Mouse (Mus musculus): ENCODE results near the gene Vmn1r188. TPM values are rescaled to one million over a fixed set of nuclear protein-coding genes. Genes with fewer than 3 reads are reported as not detected.
"Not testable (repeated sequence)": the region's sequence is repeated elsewhere in the genome, so short reads cannot be mapped to it uniquely, and the experiment has no call there.

The Vmn1r188 gene
- not detected in 2 replicates for polyA plus RNA-seq (2015; fragmentation: Nextera tagmentation; extraction: Ambion mirVana)

- H3K27me3 ChIP-seq (ENCODE audit: control insufficient read depth, insufficient read depth, low read length); ATAC-seq (ENCODE audit: insufficient read depth, low FRiP score); H3K36me3 ChIP-seq (ENCODE audit: control insufficient read depth, insufficient read depth, low read length); H3K4me3 ChIP-seq (replicated peaks; ENCODE audit: low read length); H3K4me1 ChIP-seq (ENCODE audit: control insufficient read depth, insufficient read depth, low read length); H3K9ac ChIP-seq (ENCODE audit: low read length); H3K27ac ChIP-seq (ENCODE audit: low read length); H3K9me3 ChIP-seq (replicated peaks; ENCODE audit: control insufficient read depth, low read length); H3K4me2 ChIP-seq (ENCODE audit: low read depth, low read length): not testable (repeated sequence)
- WGBS, result 81% methylated on average over 1 of the region's 1 CpGs
Measured at GRCm38 (mm10) chr13:22084140-22084539, at the start of gene Vmn1r188. Vmn1r188 (plus strand) TSS chr13:22084440.

DNA sequence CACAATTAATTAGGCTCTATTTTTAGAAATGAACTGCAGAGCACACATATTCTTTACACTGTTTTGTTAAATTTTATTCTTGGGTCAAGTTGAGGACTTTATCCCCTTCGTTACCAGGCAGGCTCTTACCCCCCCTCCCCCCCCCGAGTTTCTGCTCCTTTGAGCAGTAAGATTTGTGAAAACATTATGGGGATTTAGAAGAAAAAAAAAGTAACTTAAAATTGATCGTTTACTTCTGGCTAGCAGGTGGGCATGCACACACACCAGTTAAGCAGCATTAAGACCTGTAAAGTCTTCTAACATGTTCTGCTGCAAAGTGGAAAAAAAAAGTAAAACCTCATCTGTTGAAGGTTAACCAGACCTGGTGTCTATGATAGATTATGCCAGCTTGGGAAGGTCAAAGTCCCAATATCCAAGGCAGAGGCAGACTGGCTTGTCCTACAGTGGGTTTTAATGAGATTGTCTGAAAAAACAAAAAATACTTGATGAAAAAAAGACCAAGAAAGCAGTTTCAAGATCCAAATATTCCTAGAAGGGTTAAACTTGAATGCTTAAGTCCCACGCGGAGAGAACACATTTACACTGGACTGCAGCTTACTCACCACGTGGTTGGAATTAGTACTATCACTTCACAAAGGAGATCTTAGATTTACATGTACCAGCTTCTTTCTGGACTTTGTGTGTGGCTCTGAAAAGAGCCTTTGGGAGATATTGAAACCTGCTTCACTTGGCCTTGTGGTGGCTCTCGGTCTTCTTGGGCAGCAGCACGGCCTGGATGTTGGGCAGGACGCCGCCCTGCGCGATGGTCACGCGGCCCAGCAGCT is 49.6 kb upstream of the Vmn1r188 start:
- H3K4me3 ChIP-seq (replicated peaks; ENCODE audit: low read length), result peak overlapping the region; percentile 48
- H3K27ac ChIP-seq (ENCODE audit: low read length), result peak overlapping the region; percentile 85
- no peaks in the 10 kb centered on the region for H3K36me3 ChIP-seq (ENCODE audit: control insufficient read depth, insufficient read depth, low read length)
- H3K9me3 ChIP-seq (replicated peaks; ENCODE audit: control insufficient read depth, low read length), result no peaks in the 10 kb centered on the region
- peak overlapping the region; percentile 67 for H3K9ac ChIP-seq (ENCODE audit: low read length)
- H3K4me1 ChIP-seq (ENCODE audit: control insufficient read depth, insufficient read depth, low read length), result peaks cover 18% of the 10 kb centered on the region; the same call in 1 of the 2 replicates
- WGBS, result 1% methylated on average over 9 of the region's 14 CpGs
- no peaks in the 10 kb centered on the region for H3K27me3 ChIP-seq (ENCODE audit: control insufficient read depth, insufficient read depth, low read length)
- H3K4me2 ChIP-seq (ENCODE audit: low read depth, low read length), result peak overlapping the region; percentile 71
- ATAC-seq (ENCODE audit: insufficient read depth, low FRiP score), result no peak

DNA sequence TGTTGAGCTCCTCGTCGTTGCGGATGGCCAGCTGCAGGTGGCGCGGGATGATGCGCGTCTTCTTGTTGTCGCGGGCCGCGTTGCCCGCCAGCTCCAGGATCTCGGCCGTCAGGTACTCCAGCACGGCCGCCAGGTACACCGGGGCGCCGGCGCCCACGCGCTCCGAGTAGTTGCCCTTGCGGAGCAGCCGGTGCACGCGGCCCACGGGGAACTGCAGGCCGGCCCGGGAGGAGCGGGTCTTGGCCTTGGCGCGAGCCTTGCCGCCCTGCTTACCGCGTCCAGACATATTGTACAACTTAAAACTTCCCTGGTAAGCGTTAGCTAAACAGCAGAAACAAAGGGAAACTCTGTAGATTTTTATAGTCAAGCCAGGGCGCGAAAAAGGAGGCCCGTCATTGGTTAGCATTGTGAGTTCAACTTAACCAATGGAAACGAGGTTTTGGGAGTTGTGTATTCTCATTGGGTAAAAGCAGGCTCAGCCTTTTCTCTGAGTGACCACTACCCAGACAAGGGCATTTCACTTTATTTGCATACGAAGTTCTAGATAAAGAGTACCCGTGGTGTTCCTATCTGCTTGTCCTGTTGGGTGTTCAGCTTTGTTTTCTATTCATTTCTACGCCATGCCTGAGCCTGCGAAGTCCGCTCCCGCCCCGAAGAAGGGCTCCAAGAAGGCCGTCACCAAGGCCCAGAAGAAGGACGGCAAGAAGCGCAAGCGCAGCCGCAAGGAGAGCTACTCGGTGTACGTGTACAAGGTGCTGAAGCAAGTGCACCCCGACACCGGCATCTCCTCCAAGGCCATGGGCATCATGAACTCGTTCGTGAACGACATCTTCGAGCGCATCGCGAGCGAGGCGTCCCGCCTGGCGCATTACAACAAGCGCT is 48.7 kb upstream of the Vmn1r188 start, which contains the start of the genes Hist1h2ah and Hist1h2bk:
TSS of gene Hist1h2ah (minus strand) at position 302 of the 882 bp plus-strand sequence.
TSS of gene Hist1h2bk (plus strand) at position 604 of the 882 bp plus-strand sequence.
- H3K9me3 ChIP-seq (replicated peaks; ENCODE audit: control insufficient read depth, low read length); H3K36me3 ChIP-seq (ENCODE audit: control insufficient read depth, insufficient read depth, low read length); H3K27me3 ChIP-seq (ENCODE audit: control insufficient read depth, insufficient read depth, low read length): not testable (repeated sequence)
- H3K27ac ChIP-seq (ENCODE audit: low read length), result peak within 1 kb of the TSS; percentile 85
- H3K4me3 ChIP-seq (replicated peaks; ENCODE audit: low read length), result peak within 1 kb of the TSS; percentile 48
- peak within 1 kb of the TSS; percentile 71 for H3K4me2 ChIP-seq (ENCODE audit: low read depth, low read length)
- 0% methylated on average over 21 of the region's 69 CpGs for WGBS
- H3K9ac ChIP-seq (ENCODE audit: low read length), result peak within 1 kb of the TSS; percentile 67
- ATAC-seq (ENCODE audit: insufficient read depth, low FRiP score), result peak; percentile 97
- H3K4me1 ChIP-seq (ENCODE audit: control insufficient read depth, insufficient read depth, low read length), result peaks cover 20% of the 10 kb centered on the region

- Histone ChIP-seq H3K27ac (ENCODE audit: low read length) (peak overlapping the region; percentile 74), H3K9ac (ENCODE audit: low read length) (peak overlapping the region; percentile 55), H3K4me2 (ENCODE audit: low read depth, low read length) (peak overlapping the region; percentile 70), H3K4me3 (replicated peaks; ENCODE audit: low read length) (peak overlapping the region; percentile 38), H3K27me3 (ENCODE audit: control insufficient read depth, insufficient read depth, low read length) (no peaks in the 10 kb centered on the region), H3K9me3 (replicated peaks; ENCODE audit: control insufficient read depth, low read length) (no peaks in the 10 kb centered on the region), H3K36me3 (ENCODE audit: control insufficient read depth, insufficient read depth, low read length) (no peaks in the 10 kb centered on the region), H3K4me1 (ENCODE audit: control insufficient read depth, insufficient read depth, low read length) (peaks cover 23% of the 10 kb centered on the region)
- ATAC-seq (ENCODE audit: insufficient read depth, low FRiP score), result no peak
- WGBS, result 3% methylated on average over 17 of the region's 23 CpGs
Measured at GRCm38 (mm10) chr13:22036149-22036956, 47.9 kb upstream of the Vmn1r188 start.

DNA sequence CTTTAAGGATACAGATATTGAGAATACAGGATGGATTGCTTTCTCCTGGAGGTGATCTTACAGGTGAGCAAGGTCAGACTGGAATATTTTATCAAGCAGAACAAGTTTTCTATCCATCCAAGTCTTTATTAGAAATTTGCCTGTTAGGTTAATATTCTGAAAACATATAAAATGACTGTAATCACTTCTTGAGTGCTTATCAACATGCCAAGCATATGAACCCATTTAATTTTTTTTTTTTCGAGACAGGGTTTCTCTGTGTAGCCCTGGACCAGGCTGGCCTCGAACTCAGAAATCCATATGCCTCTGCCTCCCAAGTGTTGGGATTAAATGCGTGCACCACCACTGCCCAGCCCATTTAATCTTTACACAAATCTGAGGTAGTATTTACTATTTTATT is 47.3 kb upstream of the Vmn1r188 start:
- Histone ChIP-seq H3K27ac (ENCODE audit: low read length) (peak overlapping the region; percentile 74), H3K4me3 (replicated peaks; ENCODE audit: low read length) (peak overlapping the region; percentile 38), H3K9ac (ENCODE audit: low read length) (no peak overlapping the region; the same call in 1 of the 2 replicates), H3K9me3 (replicated peaks; ENCODE audit: control insufficient read depth, low read length) (no peaks in the 10 kb centered on the region), H3K4me1 (ENCODE audit: control insufficient read depth, insufficient read depth, low read length) (peaks cover 25% of the 10 kb centered on the region), H3K27me3 (ENCODE audit: control insufficient read depth, insufficient read depth, low read length) (no peaks in the 10 kb centered on the region), H3K36me3 (ENCODE audit: control insufficient read depth, insufficient read depth, low read length) (no peaks in the 10 kb centered on the region), H3K4me2 (ENCODE audit: low read depth, low read length) (peak overlapping the region; percentile 70)
- no peak for ATAC-seq (ENCODE audit: insufficient read depth, low FRiP score)
- 49% methylated on average over 3 of the region's 3 CpGs for WGBS

GRCm38 (mm10) chr13:22037415-22037814 is 46.8 kb upstream of the Vmn1r188 start:
- Histone ChIP-seq H3K9me3 (replicated peaks; ENCODE audit: control insufficient read depth, low read length) (no peaks in the 10 kb centered on the region), H3K4me3 (replicated peaks; ENCODE audit: low read length) (no peak overlapping the region), H3K4me1 (ENCODE audit: control insufficient read depth, insufficient read depth, low read length) (peaks cover 28% of the 10 kb centered on the region), H3K27ac (ENCODE audit: low read length) (no peak overlapping the region), H3K27me3 (ENCODE audit: control insufficient read depth, insufficient read depth, low read length) (no peaks in the 10 kb centered on the region), H3K9ac (ENCODE audit: low read length) (no peak overlapping the region), H3K4me2 (ENCODE audit: low read depth, low read length) (no peak overlapping the region), H3K36me3 (ENCODE audit: control insufficient read depth, insufficient read depth, low read length) (no peaks in the 10 kb centered on the region)
- ATAC-seq (ENCODE audit: insufficient read depth, low FRiP score), result no peak
- WGBS, result 49% methylated on average over 2 of the region's 2 CpGs

DNA sequence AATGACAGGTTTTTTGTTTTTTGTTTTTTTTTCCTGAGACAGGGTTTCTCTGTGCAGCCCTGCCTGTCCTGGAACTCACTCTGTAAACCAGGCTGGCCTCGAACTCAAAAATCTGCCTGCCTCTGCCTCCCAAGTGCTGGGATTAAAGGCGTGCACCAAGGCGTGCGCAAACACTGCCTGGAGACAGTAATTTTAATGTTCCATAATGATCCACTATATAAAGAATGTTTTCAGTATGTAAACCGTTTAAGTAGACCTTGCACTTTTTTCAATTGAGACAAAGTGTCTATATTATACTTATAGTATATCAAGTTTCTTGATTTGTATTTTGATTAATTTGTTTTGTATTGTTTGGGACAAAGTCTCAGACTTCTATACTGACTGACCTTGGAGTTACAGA is 44.9 kb upstream of the Vmn1r188 start:
- ATAC-seq (ENCODE audit: insufficient read depth, low FRiP score), result no peak
- peaks cover 28% of the 10 kb centered on the region for H3K4me1 ChIP-seq (ENCODE audit: control insufficient read depth, insufficient read depth, low read length)
- no peaks in the 10 kb centered on the region for H3K36me3 ChIP-seq (ENCODE audit: control insufficient read depth, insufficient read depth, low read length)
- H3K27ac ChIP-seq (ENCODE audit: low read length), result no peak overlapping the region
- 63% methylated on average over 5 of the region's 5 CpGs for WGBS
- H3K4me2 ChIP-seq (ENCODE audit: low read depth, low read length), result peak overlapping the region; percentile 65; the same call in 1 of the 2 replicates
- H3K9ac ChIP-seq (ENCODE audit: low read length), result no peak overlapping the region
- H3K9me3 ChIP-seq (replicated peaks; ENCODE audit: control insufficient read depth, low read length), result no peaks in the 10 kb centered on the region
- no peak overlapping the region for H3K4me3 ChIP-seq (replicated peaks; ENCODE audit: low read length)
- H3K27me3 ChIP-seq (ENCODE audit: control insufficient read depth, insufficient read depth, low read length), result no peaks in the 10 kb centered on the region

DNA sequence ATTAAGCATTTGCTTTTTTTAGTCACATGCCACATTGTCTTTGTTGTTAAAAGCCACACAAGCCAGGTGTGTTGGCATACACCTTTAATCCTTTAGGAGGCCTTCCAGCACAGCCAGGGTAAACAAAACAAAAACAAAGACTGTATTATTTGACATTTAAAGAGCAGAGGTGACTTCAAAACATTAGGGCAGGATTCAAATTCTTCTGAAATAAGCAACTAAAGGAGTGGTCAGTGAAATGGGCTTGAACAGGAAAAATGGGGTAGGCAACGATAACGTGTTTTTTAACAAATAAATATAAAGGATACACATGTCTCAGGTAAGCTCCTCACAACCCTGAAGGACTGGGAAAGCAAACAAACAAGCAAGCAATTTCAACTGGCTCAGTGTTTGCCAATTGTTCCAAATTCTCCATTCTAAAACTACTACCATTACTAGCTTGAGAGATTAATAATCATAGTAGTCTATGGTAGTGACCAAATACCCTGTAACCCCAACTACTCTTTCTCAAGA is 44.2 kb upstream of the Vmn1r188 start:
- peak overlapping the region; percentile 84 for H3K27ac ChIP-seq (ENCODE audit: low read length)
- WGBS, result 7% methylated on average over 2 of the region's 2 CpGs

More for the DNA sequence above, 44.2 kb upstream of the Vmn1r188 start:
- no peaks in the 10 kb centered on the region for H3K27me3 ChIP-seq (ENCODE audit: control insufficient read depth, insufficient read depth, low read length)
- peak overlapping the region; percentile 24; the same call in 1 of the 2 replicates for H3K9ac ChIP-seq (ENCODE audit: low read length)
- peak overlapping the region; percentile 65 for H3K4me2 ChIP-seq (ENCODE audit: low read depth, low read length)
- peaks cover 26% of the 10 kb centered on the region for H3K4me1 ChIP-seq (ENCODE audit: control insufficient read depth, insufficient read depth, low read length)
- H3K4me3 ChIP-seq (replicated peaks; ENCODE audit: low read length), result peak overlapping the region; percentile 43
- no peaks in the 10 kb centered on the region for H3K9me3 ChIP-seq (replicated peaks; ENCODE audit: control insufficient read depth, low read length)
- no peaks in the 10 kb centered on the region for H3K36me3 ChIP-seq (ENCODE audit: control insufficient read depth, insufficient read depth, low read length)
- no peak for ATAC-seq (ENCODE audit: insufficient read depth, low FRiP score)

All from stomach, embryonic 16.5 days (tissue).